Mouse (Mus musculus) thymus, adult 18-20 months (tissue): ENCODE results near the gene 4931414P19Rik.

Source experiments
- DNase-seq, 2 experiments: peaks; one replicate each; pipeline ENCODE4 v3.0.0; 2022; ENCODE audit warnings: mixed read lengths in 2 of 2

4931414P19Rik gene

GRCm38 (mm10) chr14:54605752-54606321 is at the start of gene 4931414P19Rik:
Gene 4931414P19Rik, minus strand, starts transcription at chr14:54605993.
- DNase-seq: peak; percentile 59 to 61

- DNase-seq: peak; percentile 79
Measured at GRCm38 (mm10) chr14:54653496-54653895, 47.7 kb upstream of the 4931414P19Rik start.

GRCm38 (mm10) chr14:54652787-54653186 is 47.0 kb upstream of the 4931414P19Rik start:
- DNase-seq: no peak

- no peak for DNase-seq
Measured at GRCm38 (mm10) chr14:54651556-54651955, 45.8 kb upstream of the 4931414P19Rik start.

- DNase-seq: peak; percentile 52 to 70
Measured at GRCm38 (mm10) chr14:54650621-54651454, 45.0 kb upstream of the 4931414P19Rik start.

GRCm38 (mm10) chr14:54647900-54648299 is 42.1 kb upstream of the 4931414P19Rik start:
- no peak for DNase-seq

GRCm38 (mm10) chr14:54646898-54647636 is 41.3 kb upstream of the 4931414P19Rik start:
- no peak for DNase-seq

GRCm38 (mm10) chr14:54646455-54646854 is 40.7 kb upstream of the 4931414P19Rik start:
- no peak for DNase-seq

- no peak for DNase-seq
Measured at GRCm38 (mm10) chr14:54644294-54644693, 38.5 kb upstream of the 4931414P19Rik start.

GRCm38 (mm10) chr14:54643011-54643410 is 37.2 kb upstream of the 4931414P19Rik start:
- DNase-seq: no peak

GRCm38 (mm10) chr14:54642224-54642944 is 36.6 kb upstream of the 4931414P19Rik start:
- no peak for DNase-seq

- DNase-seq: peak; percentile 88 to 89
Measured at GRCm38 (mm10) chr14:54641305-54641969, 35.6 kb upstream of the 4931414P19Rik start, which contains the start of gene Cdh24. Gene Cdh24, minus strand, starts transcription at chr14:54641364.

- no peak for DNase-seq
Measured at GRCm38 (mm10) chr14:54640946-54641304, 35.1 kb upstream of the 4931414P19Rik start, which contains the start of gene Gm17606. Gene Gm17606, plus strand, starts transcription at chr14:54640952.

GRCm38 (mm10) chr14:54640121-54640520 is 34.3 kb upstream of the 4931414P19Rik start:
- no peak for DNase-seq

GRCm38 (mm10) chr14:54638210-54638609 is 32.4 kb upstream of the 4931414P19Rik start:
- no peak for DNase-seq

GRCm38 (mm10) chr14:54636954-54637353 is 31.2 kb upstream of the 4931414P19Rik start:
- DNase-seq: no peak

GRCm38 (mm10) chr14:54634182-54634581 is 28.4 kb upstream of the 4931414P19Rik start:
- no peak for DNase-seq

GRCm38 (mm10) chr14:54632252-54632651 is 26.5 kb upstream of the 4931414P19Rik start:
- DNase-seq: no peak

- no peak for DNase-seq
Measured at GRCm38 (mm10) chr14:54631240-54631599, 25.4 kb upstream of the 4931414P19Rik start.

GRCm38 (mm10) chr14:54630583-54631239 is 24.9 kb upstream of the 4931414P19Rik start:
- DNase-seq: no peak

- DNase-seq: no peak
Measured at GRCm38 (mm10) chr14:54629797-54630196, 24.0 kb upstream of the 4931414P19Rik start.

GRCm38 (mm10) chr14:54628103-54628502 is 22.3 kb upstream of the 4931414P19Rik start:
- no peak for DNase-seq
